Mouse (Mus musculus) left cerebral cortex, postnatal 10 days (tissue): ENCODE results near the gene Lhx2. TPM values are rescaled to one million over a fixed set of nuclear protein-coding genes. Genes with fewer than 3 reads are reported as not detected.
A peak's percentile ranks its signal among the peaks of the same experiment; 100 is the strongest.

Experiments
- DNase-seq, 2 experiments: peaks; one replicate each; pipeline ENCODE4 v3.0.0; 2021 to 2022; ENCODE audit warnings: low spot score in 2 of 2, mixed read lengths in 1 of 2; ENCODE audit errors: extremely low spot score in 1 of 2
- intact Hi-C: fragments of 180-260 bp; cut with DNase I; formaldehyde crosslinking; loops from one replicate; pipeline ENCODE4 v1.15.1; 2025
- total RNA-seq, 2 experiments: library from RNA; stranded (reverse); gene quantifications; 2 replicates each; pipeline ENCODE4 v1.2.3; 2021

Lhx2 gene
- total RNA-seq, 2 experiments from 2014 or later = 76.1 to 77.7 TPM

DNA sequence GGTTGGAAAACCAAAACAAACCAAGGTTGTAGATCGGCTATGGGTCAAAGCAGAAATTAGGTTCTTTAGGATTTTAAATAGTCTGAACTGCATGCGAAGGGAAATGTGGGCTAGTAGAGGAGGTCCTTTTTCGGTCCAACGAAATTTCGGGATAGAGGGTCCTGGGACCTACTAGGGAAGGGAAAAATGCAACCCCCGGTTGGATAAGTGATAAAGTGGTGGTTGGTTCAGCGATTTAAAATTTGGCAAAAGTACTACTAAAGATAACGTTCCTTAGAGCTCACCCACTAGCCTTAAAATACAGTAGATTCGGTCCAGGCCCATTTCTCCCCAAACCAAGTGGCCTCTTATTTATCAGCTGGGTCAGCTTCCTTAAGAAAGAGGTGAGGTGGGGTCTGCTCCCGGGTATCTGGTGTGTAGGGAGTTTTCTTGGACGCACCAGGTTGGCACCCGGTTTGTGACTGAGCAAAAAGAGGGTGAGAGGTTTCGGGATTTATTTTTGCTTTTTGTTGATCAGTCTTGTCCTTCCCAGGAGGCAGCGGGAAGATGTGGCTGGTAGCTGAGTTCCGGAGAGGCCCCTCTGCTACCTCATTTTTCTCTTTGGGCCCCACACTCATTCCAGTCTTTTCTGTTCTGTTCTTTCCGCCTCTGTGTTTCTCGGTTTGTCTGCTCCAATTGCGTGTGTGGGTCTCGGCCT, 16.8 kb downstream of the Lhx2 start:
- no peak for DNase-seq
- intact Hi-C loops = loop anchor here (10.0 kb wide), 1 partner anchor 541 kb away; no protein-coding TSS in a partner anchor

DNA sequence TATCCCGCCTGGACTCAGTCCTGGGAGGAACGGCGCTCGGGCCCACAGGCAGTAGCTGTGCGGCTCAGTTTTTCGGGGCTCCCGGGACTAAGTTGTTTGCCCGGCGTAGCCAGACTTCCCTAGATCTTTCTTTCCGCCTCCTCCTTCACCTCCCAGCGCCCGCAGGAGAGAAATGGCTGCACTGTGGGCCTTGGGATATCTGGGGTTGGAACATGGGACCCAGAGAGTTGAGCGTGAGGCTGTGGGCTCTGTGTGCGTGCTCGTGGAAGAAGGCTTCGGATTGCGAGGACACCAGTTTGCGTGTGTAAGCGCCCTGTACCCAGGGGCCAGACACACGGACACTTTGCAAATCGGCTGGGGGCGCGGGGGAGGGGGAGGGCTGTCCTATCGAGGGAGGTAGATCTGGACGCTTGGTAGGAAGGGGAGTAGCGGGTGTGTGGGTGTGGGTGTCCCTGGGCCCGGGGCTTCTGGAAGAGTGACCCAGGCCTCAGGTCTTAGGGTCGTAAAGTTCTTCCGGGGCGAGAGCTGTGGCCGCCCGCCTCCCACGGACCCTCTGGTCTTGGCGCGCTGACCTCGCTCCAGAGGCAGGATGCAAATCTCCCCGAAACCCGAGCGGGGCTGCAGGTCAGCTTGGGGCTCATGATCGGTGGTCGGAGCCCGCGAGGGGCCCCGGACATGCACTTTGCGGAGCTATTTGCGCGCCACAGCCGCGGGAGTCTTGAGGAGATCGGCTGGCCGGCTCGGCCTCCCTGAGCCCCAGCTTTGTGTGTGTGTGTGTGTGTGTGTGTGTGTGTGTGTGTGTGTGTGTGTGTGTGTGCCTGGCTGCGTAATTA, 17.6 kb downstream of the Lhx2 start:
- no peak for DNase-seq
- intact Hi-C loops = loop anchor here (10.0 kb wide), 1 partner anchor 542 kb away; no protein-coding TSS in a partner anchor

DNA sequence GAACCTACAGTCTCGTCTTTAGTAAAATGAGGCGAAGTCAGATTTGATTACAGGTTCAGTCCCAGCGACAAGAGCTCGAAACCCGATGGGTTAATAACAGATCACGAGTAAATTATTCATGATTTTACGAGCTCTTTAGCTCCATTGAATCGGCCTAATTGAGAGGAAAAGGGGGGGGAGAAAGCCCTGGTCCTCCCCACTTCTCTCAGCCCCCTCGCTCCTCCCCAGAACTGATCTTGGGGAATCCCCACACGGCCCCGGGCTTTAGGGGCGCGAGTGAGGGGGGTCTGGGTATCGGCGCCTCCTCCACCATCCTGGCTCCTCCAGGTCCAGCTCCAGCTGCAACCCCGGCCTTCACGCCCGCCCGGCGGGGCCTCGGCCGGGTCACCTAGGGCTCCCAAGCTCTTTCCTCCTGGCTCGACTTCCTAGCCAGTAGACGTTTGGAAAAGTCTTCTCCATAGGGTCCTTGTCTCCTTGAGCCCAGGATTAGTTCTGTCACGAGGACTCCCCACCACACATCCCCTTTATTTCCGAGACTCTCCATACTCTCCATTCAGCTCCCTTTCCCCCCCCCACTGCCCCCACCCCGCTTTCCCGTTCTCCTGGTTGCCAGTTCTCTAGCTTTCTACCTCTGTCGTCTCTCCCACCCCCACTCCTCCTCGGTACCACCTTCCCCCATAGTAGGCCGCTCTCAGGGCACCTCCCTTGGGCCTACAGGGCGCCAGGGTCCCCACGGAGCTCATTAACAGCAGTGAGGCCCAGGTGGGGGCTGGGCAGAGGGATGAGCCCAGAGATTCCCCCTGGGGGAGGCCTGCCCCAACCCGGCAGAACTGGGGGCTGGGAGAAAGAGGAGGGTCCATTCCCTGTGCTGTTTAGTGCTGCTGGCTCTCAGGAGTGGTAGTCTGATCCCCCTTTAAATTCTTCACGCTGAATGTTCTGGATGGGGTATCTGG, 18.5 kb downstream of the Lhx2 start:
- intact Hi-C loops = loop anchor here (10.0 kb wide), 1 partner anchor 543 kb away; no protein-coding TSS in a partner anchor
- DNase-seq = no peak

DNA sequence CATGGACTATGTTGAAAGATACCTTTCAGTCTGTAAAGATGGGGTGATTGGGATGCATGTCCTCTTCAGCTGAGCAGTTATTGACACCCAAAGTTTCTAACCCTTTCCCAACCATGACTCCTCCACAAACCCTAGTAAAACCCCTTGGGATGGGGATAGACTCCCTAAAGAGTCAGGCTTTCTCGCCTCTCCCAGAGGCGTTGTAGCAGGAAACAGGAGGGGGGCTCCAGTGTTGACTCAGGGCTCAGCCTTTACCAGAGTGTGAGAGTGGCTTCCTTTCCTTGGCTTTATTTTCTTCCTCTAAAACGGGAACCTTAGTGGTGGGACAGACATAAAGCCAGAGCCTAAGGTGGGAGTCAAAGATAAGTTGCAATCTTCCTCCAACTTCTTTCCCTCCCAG, 19.5 kb downstream of the Lhx2 start:
- intact Hi-C loops = loop anchor here (10.0 kb wide), 1 partner anchor 544 kb away; no protein-coding TSS in a partner anchor
- DNase-seq = no peak

DNA sequence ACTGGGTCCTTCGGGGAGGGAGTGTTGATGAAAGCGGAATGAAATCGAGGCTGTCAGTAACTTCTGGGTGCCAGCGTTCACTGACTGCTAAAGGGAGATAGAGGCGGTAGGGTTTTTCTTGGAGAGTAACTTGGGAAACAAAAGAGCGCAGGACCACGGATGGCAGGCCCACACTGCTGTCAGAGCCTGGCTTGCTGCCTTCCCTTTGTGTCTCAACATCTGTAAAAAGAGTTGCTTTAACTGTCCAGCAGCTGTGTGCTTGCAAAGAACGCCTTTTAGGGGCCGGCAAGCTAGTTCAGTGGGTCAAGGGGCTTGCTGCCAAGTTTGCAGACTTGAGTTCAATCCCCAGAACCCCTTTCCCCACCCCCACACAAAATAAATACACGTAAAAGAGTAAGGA, 20.1 kb downstream of the Lhx2 start:
- intact Hi-C loops = loop anchor here (10.0 kb wide), 1 partner anchor 544 kb away; no protein-coding TSS in a partner anchor
- DNase-seq = no peak

DNA sequence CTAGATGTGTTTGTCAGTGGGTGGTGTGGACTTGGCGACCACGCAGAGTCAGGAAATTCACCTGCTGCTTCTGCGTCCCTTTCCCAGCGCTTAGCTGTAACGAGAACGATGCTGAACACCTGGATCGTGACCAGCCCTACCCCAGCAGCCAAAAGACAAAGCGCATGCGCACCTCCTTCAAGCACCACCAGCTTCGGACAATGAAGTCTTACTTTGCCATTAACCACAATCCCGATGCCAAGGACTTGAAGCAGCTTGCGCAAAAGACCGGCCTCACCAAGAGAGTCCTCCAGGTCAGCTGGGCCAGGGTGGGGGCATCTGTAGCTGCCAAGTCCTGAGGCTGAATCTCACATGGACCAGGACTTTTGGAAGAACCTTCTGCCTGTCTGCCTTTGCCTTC, 20.7 kb downstream of the Lhx2 start:
- intact Hi-C loops = loop anchor here (10.0 kb wide), 1 partner anchor 545 kb away; no protein-coding TSS in a partner anchor
- DNase-seq = no peak

DNA sequence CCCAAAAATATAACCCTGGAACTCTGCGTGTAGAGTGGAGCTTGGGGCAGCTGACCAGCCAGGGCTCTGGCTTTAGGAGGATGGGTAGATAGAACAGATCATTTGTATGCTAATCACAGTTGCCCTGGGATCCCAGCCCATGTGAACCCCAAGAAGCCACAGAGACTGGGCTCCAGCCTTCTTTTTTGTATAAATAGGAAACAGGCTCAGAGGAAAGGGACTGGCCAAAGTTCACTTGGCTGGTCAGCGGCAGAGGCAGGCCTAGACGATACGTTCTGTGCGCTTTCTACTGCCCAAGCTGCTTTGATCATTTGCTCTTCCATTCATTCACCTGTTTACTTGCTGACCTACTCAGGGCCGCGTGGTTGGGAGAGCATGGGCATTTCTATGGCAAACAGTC, 27.1 kb downstream of the Lhx2 start:
- intact Hi-C loops = no loop called here
- no peak for DNase-seq

DNA sequence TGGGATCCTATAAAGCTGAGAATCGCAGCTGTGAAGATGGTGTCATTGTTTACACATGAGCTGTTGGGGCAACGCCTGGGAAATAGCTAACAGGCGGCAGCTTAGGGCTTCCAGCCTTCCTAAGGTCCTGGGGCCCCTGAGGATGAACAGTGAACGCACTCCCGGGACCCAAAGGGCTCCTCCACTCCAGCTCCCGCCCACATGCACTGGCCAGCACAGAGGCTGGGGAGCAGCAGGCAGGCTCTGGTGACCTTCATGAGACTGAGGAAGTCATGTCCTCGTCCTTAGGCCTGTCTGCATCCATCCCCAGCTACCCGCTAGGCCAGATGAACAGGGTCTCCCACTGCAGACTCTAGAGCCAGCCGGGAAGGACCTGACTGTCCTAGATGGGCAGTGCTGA, 27.9 kb downstream of the Lhx2 start:
- intact Hi-C loops = no loop called here

DNA sequence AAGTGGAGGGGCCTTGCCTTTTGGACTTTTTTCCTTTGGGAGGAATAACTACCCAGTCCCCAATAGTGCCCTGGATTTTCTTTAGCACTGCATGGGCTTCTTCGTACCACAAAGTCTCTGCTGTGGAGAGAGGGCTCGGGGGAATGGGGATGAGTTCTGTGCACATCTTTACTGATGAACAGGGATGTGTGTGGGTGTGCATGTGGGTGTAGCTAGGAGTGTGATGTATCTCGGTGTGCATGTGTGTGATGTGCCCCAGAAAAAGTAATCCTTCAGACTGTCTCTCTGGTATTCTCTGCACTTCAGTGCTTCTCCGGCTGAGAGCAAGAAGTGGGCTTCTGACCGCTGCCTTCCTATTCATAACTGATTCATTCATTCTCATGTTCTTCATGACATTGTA, 28.8 kb downstream of the Lhx2 start:
- intact Hi-C loops = no loop called here
- no peak for DNase-seq

More for the DNA sequence above, 27.9 kb downstream of the Lhx2 start:
- DNase-seq = no peak

DNA sequence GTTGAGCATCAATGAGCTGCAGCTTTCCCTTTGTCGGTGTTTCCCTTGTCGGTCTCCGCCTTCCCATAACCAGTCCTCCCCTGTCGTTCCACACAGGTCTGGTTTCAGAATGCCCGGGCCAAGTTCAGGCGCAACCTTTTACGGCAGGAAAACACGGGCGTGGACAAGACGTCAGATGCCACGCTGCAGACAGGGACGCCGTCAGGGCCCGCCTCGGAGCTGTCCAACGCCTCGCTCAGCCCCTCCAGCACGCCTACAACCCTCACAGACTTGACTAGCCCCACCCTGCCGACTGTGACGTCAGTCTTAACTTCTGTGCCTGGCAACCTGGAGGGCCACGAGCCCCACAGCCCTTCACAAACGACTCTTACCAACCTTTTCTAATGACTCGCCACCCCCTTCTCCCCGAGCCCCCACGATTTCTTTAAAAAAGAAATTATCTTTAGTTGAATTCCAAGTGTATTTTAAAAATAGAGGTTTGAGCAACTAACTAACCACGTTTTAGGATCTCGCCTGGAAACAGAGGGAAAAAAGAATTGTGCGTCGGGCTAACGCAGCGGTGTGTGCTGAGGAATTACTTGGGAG, 29.8 kb downstream of the Lhx2 start:
- peak in 1 of 2 experiments; percentile 69 for DNase-seq
- intact Hi-C loops = no loop called here

DNA sequence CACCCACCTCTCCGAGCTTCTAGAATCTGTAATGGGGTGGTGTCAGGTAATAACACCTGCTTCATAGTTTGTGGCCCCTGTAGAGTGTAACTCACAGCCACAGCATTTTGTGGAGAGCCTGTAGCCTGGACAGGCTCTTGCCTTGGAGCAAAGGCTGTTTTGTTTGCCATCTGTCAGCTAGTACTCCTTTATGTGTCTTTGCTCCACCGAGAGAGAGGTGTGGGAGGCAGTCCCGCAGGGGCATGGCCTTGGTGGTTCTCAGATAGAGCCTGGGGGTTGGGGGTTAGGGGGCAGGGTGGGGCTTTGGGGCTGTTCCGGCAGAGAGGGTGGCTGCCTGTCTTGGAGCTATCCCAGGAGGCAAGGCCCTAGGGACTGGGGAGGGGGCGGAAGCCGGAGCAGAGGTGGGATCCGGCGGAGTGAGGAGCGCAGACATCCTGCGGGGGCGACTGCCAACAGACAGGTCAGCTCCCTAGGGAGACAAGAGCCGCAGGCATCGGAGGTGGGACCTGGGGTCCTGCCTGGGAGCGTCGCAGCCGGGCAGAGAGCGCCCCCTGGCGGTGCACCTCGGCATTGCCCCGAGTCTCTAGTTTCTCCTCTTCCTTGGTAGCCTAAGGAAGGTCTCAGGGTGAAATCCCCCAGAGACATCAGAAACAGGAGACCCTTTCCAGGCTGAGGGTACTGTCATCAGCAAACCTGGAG, 36.7 kb downstream of the Lhx2 start:
- peak in 1 of 2 experiments; percentile 76 for DNase-seq
- intact Hi-C loops = loop anchor here (5.0 kb wide), 1 partner anchor 448 kb away; no protein-coding TSS in a partner anchor

DNA sequence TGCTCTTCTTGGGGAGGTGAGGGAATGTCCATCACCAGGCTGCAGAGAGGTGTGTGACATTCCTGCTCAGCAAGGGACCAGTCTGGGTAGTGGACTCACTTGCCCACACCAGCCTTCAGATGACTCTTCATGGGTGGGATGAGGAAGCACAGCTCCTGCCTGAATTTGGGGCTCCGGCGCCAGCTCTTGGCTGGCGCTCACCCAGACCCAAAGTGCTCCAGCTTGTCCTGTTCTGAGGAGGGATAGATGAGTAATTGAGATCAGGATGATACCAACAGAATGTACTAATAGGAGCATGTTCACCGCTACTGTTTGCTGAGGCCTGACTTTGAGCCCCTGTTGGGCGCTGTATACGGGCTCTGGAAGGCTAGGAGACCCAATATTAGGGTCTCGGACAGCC, 38.2 kb downstream of the Lhx2 start:
- no peak for DNase-seq
- intact Hi-C loops = loop anchor here (5.0 kb wide), 1 partner anchor 450 kb away; no protein-coding TSS in a partner anchor

DNA sequence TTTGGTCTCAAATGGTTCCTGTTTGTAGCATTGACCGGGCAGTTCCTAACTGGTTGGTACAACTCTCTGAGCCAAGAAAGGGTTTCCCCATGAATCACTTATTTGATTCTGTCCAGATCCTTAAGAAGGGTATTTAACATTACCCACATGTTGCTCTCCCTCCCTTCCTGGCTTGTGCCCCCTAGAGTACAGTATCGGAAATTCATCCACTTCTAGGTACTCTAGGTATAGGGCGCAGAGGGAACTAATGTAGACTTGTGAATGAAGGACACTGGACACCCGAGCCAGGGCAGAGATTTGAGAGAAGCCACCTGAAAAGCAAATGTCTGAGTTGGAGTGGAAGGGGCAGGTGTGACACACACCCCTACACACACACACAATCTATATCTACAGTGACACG, 39.3 kb downstream of the Lhx2 start:
- DNase-seq = no peak
- intact Hi-C loops = loop anchor here (5.0 kb wide), 1 partner anchor 451 kb away; no protein-coding TSS in a partner anchor

DNA sequence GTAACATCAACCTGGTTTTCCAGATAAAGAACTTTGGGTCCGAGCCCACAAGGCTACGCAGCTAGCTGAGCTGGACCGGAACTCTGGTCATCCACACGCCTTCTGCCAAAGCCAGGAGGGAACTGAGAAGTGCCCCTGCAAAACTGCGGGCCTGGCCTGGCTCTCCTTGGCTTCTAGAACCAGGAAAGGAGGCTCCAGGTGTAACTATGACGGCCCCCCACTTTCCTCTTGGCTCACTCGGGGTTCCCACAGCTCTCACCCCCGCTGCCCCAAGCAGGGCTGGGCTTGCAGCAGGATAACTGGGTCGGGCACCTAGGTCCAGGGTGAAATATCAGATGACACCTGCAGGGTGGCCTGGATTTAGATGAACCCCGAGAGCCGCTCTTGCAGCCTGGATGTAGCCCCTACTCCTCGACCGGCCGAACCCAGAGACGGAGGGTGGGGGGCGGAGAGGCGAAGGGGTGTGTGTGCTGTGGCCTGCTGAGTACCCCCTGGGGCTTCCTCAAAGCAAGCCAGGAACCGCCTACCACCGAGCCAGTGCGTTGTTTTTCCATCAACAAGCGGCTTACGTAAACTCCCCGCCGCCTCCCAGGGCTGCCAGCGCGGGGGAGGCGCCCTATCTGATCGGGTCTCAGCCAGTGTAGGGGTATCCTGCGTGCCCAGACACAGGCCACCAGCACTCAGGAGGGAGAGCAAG, 39.9 kb downstream of the Lhx2 start:
- intact Hi-C loops = loop anchor here (5.0 kb wide), 1 partner anchor 452 kb away; no protein-coding TSS in a partner anchor
- DNase-seq = peak in 1 of 2 experiments; percentile 39

DNA sequence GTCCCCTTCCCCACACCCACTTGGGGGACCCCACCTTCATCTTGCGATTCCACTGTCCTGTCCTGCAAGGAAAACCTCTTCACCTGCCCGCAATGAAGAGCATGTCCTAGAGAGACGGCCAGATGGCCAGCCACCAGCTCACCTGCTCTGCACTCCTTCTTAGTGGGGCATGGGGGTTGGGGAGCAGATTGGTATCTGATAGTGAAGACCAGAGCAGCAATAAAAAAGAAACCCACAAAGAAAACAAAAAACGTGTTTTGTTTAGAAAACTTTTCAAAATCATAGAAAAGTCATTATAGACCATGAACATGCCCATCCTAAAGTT, 40.4 kb downstream of the Lhx2 start:
- intact Hi-C loops = loop anchor here (5.0 kb wide), 1 partner anchor 452 kb away; no protein-coding TSS in a partner anchor
- DNase-seq = no peak

DNA sequence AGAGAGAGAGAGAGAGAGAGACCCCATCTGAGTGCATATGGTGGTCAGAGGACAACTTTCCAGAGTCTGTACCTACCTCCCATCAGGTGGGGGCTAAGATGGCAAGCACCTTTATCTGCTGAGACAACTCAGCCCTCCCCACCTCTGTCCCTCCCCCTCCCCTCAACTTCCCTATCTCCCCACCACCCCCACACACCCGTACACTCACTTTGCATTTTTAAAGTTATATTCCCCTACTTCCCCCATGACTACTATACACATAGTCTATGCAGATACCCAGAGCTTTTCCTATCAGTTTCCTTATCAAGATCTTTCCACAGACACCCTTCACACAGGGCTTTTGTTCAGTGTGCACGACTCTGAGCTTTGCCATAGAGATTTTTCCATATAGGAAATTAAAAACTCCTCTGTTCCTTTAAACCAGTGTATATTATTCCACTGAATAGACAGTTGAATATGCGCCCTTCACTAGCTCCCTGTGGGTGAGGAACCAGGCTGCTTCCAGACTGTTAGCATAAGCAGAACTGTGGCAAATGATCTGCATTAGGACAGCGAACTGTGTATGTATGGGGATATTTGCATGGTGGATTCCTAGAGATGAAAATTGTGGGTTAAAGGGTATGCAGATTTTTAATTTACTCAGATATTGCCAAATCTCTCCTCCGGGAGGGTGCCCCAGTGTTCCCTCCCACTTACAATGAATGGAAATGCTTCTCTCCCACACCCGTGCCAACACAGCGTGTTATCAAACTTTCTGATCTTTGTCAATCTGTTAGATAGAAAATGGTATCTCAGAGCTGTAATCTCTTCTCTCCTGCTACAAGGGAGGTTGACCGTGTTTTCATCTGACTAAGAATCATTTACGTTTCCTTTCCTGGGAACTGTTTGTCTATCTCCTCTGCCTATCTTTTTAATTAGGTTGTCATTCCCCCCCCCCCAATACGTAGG, 41.3 kb downstream of the Lhx2 start:
- no peak for DNase-seq
- intact Hi-C loops = no loop called here
